Mouse (Mus musculus): Measurements from ENCODE around the gene Tspyl4. TPM values are rescaled to one million over a fixed set of nuclear protein-coding genes. Genes with fewer than 3 reads are reported as not detected.

The Tspyl4 gene
- polyA plus RNA-seq, 1 experiment from 2014 or later = 9.7 TPM

- H3K9me3 ChIP-seq (ENCODE audit: low read length) = no peaks in the 10 kb centered on the region
- H3K4me3 ChIP-seq (ENCODE audit: low read depth, low read length) = no peak overlapping the region
- H3K36me3 ChIP-seq (ENCODE audit: insufficient read depth, low read length) = no peaks in the 10 kb centered on the region
- no peak overlapping the region for H3K9ac ChIP-seq (replicated peaks; ENCODE audit: low read depth)
- ATAC-seq (peak; percentile 32; the same call in 1 of the 2 replicates), DNase-seq (ENCODE audit: low spot score) (peak; percentile 40)
- H3K27ac ChIP-seq (ENCODE audit: low read length) = no peak overlapping the region
- peak; percentile 88 for TF ChIP-seq EP300 (IDR thresholded peaks at IDR 0.05)
- TF ChIP-seq CTCF (IDR thresholded peaks at IDR 0.05) = no peak
- WGBS = 49% methylated on average over 6 of the region's 6 CpGs
- H3K4me1 ChIP-seq (ENCODE audit: insufficient read depth, low read depth, low read length) = no peaks in the 10 kb centered on the region
- H3K4me2 ChIP-seq (replicated peaks; ENCODE audit: low read depth, low read length) = no peak overlapping the region
- H3K27me3 ChIP-seq (replicated peaks; ENCODE audit: insufficient read depth, low read length) = no peaks in the 10 kb centered on the region
Measured at GRCm38 (mm10) chr10:34341014-34341413, 43.8 kb downstream of the Tspyl4 start.

GRCm38 (mm10) chr10:34341886-34342285, 44.6 kb downstream of the Tspyl4 start:
- TF ChIP-seq EP300 (IDR thresholded peaks at IDR 0.05) (no peak), CTCF (IDR thresholded peaks at IDR 0.05) (no peak)
- Histone ChIP-seq H3K4me3 (ENCODE audit: low read depth, low read length) (no peak overlapping the region), H3K27me3 (replicated peaks; ENCODE audit: insufficient read depth, low read length) (no peaks in the 10 kb centered on the region), H3K4me2 (replicated peaks; ENCODE audit: low read depth, low read length) (no peak overlapping the region), H3K9me3 (ENCODE audit: low read length) (no peaks in the 10 kb centered on the region), H3K27ac (ENCODE audit: low read length) (no peak overlapping the region), H3K4me1 (ENCODE audit: insufficient read depth, low read depth, low read length) (no peaks in the 10 kb centered on the region), H3K36me3 (ENCODE audit: insufficient read depth, low read length) (no peaks in the 10 kb centered on the region), H3K9ac (replicated peaks; ENCODE audit: low read depth) (no peak overlapping the region)
- no peak for DNase-seq (ENCODE audit: low spot score)
- ATAC-seq = no peak
- 75% methylated on average over 1 of the region's 1 CpGs for WGBS

Other genes starting within 250 kb of the Tspyl4 start
- gene Calhm5, start 200.9 kb upstream of the Tspyl4 start, polyA plus RNA-seq (2015; fragmentation: Nextera tagmentation; extraction: Ambion mirVana) = 1.2 and 1.3 TPM in 2 replicates
- gene Calhm6, start 169.5 kb upstream of the Tspyl4 start, polyA plus RNA-seq (2015; fragmentation: Nextera tagmentation; extraction: Ambion mirVana) = 1.1 TPM in 2 replicates
- gene Dse, start 89.7 kb upstream of the Tspyl4 start, polyA plus RNA-seq (2015; fragmentation: Nextera tagmentation; extraction: Ambion mirVana) = 15.4 and 17.0 TPM in 2 replicates
- 73.3 and 79.6 TPM in 2 replicates for gene Tspyl1, start 15.3 kb upstream of the Tspyl4 start, polyA plus RNA-seq (2015; fragmentation: Nextera tagmentation; extraction: Ambion mirVana)
- 0.11 and 0.19 TPM in 2 replicates for gene Col10a1, start 92.5 kb downstream of the Tspyl4 start, polyA plus RNA-seq (2015; fragmentation: Nextera tagmentation; extraction: Ambion mirVana)
- gene Nt5dc1, start 121.1 kb downstream of the Tspyl4 start, polyA plus RNA-seq (2015; fragmentation: Nextera tagmentation; extraction: Ambion mirVana) = 11.3 and 12.7 TPM in 2 replicates
- gene Frk, start 186.0 kb downstream of the Tspyl4 start, polyA plus RNA-seq (2015; fragmentation: Nextera tagmentation; extraction: Ambion mirVana) = 4.8 and 5.3 TPM in 2 replicates